Mouse (Mus musculus): ENCODE data around the gene Rev3l.
A peak's percentile ranks its signal among the peaks of the same experiment; 100 is the strongest.

Rev3l gene

DNA sequence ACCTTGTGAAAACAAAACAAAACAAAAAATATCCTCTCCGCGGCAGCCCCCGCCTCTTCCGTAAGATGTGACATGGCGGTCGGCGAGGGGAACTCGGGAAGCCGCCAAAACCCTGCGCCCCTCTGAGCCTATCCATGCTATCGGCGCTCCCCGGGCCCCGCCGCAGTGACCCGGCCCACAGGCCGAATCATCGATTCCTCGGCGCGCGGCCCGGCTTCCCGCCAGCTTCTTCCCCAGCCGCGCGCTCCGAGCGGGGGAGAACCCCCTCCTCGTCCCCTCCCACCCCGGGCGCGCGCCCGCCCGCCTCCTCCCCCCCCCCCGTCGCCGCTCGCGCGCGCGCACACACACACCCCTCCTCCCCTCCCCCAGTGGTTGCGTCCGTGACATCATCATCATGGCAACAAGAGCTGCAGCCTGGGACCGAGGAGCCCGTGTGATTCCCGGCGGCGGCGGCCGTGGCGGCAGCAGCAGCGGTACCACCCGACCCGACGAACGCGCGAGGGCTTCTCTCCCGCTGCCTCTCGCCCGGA is at the start of gene Rev3l:
Rev3l (plus strand) TSS at position 383 of the 530 bp plus-strand sequence.
- DNase-seq = peak; percentile 93

DNA sequence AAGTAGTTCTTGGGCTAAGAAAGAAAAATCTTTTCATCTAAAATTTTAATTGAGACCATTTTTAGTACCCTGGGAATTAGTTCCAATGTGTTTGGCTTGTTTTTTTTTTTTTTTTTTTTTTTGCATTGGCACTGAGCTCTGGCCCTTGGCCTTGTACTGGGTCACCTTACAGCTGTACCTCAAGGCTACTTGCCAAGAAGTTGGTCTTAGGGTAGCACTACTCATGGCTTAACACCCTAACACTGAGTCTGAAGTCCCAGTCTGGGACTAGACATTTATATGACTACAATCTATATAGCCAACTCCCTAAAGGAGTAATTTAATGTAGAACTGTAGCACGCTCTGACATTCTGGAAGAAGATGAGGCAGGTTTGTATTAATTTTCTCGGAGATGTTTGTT is 49.4 kb upstream of the Rev3l start:
- DNase-seq = no peak

DNA sequence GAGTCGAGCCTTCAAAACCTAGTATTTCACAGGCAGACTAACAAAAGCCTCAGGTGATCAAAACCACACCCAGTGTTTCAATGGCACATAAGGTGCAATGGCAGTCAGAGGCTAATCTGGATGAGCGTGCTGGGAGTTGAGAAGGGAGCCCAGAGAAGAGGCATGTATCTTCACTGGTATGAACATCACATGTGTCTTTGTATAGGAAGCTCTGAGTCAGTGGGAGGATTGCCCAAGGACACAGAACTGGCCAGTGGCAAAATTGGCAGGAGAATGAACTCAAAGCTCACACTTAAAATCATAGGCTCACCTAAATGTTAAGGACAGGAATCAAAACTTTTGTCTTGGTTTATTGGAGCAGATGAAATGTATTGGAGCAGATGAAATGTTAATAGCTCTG is 48.4 kb upstream of the Rev3l start:
- DNase-seq = no peak

DNA sequence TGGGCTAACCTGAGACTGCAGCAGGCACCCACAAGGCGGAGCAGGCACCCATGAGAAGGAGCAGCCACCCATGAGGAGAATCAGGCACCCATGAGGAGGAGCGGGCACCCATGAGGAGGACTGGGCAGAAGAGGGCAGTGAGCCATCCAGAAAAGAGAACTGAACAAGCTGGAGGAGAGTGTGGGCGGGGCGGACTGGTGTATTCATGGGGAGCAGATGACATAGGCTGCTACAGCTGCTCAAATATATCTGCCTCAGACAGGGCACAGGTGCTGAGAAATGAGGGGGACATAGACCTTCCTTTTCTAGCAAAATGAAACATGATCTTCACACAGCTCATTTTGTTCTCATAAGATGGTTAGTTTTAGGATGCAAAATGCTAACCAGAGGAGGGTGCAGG is 45.1 kb upstream of the Rev3l start:
- DNase-seq = no peak

DNA sequence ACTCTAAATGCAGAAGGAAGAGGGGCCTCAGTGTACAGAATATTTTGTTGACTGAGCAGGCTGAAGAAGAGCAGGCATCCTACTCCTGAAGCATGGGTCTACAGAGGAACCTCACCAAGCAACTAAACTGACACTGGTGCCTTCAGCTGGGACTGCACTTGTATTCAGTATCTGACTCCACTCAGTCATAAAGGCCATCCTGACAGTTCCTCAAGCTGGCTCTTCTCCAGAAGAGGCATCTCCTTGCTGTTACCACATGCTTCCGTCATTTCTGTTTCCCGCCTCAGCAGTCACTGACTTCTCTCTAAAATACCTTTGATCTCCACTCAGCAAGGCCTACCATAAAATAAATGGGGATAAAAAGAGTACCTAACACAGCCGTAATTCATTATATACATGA is 44.1 kb upstream of the Rev3l start:
- no peak for DNase-seq

DNA sequence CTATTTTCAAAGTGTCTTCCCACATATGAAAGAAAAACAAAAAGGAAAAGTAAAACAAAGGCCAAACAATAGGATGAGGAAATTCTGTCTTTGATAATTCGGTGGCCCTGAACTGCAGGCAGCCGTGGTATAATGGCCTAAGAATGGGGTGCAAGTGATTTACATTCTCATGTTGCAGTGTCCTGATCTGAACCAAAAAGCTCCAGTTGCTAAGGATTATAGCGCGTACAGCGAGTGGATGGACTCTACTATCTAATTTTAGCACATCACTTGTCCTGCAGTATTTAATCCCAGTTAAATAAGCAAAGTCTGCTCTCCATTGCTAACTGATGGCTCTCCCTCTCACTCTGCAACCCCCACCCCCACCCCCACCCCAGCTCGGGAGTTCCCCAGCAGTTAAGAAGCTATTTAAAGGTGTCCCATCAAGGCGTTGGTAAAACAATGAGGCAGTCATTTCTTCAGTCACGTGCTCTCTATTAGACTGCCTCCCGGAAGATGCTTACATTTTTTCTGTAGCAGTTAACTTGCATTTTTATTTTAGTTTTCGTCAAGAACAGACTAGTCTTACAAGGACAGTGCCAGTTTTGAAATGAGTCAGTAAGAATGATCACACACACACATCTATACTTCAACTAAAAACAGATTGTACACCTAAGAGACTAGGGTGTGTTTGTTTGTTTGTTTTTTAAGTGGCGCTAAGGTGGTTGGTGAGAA is 40.4 kb upstream of the Rev3l start:
- no peak for DNase-seq

DNA sequence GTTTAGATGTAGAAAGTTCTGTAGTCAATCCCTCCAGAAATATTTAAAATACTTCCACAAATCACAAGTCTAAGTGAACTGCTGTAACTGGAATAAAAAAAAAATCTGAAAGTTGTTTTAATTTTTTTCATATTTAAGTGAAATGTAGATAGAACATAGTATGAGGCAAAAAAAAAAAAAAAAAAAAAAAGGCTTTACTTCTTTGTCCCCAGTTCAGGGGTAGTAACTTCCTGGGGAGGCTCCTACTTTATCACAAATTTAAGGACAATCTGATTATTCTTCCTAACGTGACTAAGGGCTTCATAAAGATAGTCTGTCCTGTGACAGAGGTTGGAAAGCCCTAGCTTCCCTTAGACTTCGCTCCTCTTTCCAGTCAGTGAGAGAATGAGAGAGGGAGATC is 39.8 kb upstream of the Rev3l start:
- no peak for DNase-seq

DNA sequence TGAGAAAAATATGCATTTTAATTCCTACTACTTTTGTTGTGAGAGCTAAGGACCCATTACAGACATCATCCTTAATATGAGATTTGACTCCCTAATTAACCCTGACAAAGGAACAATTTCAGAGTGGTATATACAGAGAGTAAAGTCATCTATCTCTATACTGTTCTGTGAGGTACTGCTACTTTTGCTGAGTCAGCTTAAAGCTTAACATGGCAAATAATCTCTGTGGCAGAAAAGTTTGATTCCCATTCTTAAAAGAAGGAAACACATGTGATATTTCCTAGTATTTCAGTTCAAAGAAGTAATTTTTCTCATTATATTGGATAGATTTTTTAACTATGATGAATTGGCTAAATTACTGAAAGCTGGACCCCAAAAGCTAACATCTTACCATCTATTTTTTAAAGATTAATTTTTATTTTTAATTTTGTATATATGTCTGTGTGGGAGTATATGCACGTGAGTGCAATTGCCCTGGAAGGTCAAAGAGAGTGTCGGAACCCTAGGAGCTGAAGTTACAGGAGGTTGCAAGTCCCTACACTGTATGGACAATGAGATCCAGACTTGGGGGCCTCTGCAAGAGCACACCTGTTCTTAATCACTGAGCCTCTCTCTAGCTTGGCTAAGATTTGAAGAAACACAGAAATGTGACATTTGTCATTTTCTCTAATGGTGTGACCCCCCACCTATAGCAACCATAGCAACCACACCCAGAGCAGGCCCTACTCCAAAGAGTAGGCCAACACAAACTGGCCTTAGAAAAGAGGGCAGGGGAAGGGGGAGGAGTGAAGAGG is 24.0 kb upstream of the Rev3l start:
- no peak for DNase-seq

DNA sequence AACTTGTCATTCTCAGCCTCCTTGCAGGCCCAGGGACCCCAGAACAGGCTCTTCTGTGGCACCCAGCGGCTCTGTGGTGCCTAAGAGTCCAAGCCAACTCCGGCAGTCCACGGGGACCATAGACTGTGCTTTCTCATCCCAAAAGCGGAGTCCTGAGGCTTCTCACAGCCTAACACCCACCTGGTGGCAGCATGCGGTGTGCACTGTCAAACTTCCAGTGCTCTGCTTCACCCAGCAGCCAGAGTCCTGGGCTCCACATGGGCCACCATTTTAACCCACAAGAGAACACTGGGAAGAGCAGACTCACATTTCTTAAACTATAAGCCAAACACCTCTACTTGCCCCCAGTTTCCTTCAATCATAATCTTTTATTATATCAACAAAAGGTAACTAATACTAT is 15.0 kb upstream of the Rev3l start:
- no peak for DNase-seq

DNA sequence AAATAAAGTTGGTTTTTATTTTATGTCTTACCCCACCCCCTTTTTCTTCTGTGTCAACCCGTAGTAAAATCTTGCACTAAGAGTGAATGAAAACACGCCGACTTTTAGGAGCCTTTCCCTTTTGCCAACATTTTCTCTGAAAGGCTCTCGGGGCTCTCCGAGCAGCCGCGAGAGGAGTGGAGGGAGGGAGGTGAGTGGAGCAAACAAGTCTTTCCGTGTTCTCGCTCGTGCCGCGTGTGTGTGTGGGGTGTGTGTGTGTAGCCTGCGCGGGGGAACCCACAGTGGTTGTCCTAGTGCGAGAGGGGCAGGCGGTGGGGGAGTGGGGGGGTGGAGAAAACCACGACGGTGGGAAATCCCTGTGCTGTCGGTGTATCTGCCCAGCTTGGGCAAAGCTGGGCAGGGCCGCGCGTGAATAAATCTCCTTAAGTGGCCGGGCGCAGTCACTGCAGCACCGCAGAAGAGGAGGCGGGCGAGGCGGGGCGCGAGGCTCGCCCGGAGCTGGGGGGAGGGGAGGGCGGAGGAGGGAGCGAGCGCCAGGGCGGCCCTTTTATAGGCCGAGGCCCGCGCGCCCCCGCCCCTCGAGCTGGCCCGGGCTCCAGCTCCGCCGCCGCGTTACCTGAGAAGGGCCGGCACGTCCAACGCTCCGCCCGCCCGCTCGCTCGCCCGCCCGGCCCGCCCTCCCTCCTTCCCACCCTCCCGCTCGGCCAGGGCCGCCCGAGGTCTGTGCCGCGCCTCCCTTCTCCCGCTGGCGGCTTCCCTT is 762 bp upstream of the Rev3l start:
- DNase-seq = no peak

DNA sequence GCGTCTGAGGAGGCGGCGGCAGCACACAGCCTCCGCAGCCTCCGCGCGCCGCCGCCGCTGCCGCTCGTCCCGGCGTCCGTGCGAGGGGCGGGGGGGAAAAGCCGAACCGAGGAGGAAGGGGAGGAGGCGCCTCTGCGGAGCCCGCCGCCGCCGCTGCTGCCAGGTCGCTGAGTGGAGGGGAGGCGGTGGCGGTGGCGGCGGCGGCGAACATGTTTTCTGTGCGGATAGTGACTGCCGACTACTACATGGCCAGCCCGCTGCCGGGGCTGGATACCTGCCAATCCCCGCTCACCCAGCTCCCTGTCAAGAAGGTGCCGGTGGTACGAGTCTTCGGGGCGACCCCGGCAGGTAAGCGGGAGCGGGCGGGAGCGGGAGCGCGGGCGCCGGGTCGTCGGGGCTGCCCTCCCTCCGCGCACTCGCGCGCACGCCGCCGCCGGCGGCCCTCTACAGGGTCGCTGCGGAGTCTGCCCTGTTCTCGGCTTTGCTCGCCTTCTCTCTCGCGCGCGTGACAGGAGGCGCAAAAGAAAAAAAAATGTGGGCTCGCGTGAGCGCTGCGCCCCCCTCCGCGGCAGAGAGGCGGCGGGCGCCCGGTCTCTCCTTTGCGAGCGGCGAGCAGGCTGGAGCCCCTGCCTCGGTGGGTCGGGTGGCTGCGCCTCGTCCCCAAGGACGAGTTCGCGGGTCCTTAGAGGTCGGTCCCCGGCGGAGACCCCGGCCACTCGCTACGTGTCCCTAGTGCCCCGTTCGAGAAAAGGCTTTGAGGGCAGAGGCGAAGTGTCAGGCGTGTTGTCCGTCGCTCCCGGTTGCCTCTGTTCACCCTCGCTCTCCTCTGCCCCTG is 565 bp downstream of the Rev3l start:
- peak; percentile 84 for DNase-seq

DNA sequence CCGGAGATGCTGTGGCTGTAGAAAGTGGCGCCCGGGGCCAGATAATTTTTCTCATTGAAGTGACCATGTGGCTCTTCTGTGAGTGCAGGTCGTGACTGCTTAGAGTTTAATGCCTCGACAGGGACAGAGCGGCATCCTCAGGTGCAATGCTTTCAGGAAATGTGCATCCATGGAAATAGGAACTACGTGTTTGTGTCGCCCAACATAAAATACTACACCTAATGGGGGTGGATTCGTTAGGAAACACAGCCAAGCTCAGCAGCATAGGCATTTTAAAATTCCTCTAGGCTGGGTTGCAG is 1.1 kb downstream of the Rev3l start:
- DNase-seq = no peak

DNA sequence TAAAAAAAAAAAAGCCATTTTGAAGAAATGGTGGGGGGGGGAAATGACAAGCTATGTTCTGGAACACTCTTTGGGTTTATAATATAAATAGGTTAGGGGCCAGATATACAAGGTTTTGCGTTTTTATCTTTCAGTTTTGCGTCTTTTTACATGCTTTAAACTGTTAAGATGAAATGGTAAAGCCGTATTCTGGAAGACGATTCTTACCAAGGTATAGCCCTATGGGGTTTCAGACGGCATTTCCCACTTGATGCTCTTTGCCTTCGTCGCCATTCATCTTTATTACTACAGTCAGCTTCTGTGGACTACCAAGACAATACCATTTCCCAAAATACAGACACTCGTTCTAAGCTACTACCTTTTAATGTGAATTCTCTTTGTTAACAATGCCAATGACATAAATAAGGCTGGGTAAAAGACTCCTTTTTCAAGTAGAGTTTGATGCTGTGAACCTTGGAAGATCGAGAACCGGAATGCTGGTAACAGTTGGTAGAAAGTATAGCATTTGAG is 1.6 kb downstream of the Rev3l start:
- DNase-seq = no peak

DNA sequence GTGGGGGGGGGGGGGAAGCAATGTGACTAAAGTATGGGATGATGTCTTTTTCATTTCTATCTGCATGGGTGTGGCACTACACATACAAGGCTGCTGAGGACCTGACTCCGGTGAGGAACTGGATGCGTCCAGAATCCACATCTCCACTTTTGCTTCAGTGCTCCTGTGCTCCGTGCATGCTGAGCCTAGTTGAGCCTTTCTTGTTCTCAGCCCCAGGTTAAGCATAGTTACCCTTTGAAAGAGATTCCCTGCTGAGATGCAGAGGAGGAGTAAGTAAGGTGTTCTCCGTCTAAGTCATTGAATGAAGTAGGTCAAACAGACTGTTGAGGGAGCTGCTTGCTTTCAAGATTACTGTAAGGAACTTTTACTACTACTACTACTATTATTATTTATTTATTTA is 4.3 kb downstream of the Rev3l start:
- no peak for DNase-seq

DNA sequence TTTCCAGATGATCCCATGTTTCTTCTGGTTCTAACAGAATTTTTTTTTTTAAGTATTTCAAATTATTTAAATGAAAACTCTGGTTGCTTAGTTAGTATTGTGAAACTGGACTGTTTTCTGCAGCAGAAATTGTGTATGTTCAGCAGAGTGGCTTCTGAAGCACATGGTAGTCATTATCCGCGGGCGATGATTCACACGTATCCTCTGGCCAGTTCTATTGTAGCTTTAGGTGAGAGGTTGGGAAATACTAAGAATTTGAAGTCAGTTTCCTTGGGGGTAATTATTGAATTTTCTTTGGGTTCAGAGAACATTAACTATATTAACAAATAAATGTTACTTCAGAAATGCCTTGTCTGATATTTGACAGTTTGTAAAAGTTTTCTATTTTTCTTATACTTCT is 10.1 kb downstream of the Rev3l start:
- DNase-seq = no peak

DNA sequence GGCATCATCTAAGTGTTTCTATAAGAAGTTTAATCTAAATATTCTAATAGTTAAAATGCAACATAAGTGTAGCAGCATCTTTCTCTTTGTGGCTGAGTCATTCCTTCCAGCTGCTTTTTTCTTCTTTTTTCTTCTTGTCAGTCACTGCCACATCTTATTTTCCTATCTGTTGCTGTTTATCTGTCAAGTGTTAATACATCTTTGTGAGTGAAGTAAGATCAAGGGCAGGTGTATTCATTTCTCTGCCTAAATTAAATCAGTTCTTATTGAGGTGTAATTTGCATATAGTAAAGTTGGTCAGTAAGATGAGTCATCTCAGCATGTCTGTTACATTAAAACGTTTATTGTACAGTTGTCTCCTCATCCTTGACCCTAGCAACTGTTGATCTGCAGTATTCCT is 32.8 kb downstream of the Rev3l start:
- DNase-seq = no peak

DNA sequence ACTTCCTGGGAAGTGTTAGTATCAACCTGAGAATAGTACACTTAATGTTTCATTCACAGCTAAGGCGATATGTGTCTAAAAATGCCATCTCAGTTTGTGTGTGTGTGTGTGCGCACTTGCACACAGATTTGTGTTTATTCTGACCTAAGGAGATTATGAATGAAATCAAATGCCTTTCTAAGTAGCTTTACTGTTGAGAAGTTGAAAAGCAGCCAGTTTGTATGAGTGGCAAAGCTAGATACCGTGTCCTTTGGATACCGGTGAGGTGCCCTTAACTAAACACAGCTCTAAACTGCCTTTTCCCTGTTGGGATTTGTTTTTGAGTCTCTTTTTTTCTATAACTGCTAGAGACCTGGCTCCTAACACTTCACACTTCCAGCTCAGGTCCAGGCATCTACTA is 34.8 kb downstream of the Rev3l start:
- no peak for DNase-seq

DNA sequence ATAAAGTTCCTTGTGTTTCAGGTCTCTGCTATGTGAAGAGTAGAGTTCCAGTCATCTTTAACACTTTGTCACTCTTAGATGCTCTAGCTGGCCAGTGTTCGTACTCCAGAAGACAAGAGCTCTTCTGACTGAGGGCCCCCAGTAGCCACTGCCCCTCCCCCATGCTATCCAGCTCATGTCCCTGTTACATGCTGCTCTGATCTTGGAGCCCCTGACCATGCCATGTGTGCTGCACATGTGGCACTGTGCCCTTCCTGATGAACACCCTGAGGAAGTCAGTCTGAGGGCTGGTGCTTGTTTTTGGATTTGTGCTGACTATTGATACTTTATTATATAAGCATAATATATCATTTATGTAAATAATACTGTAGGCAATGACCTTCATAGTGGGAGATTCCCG is 40.3 kb downstream of the Rev3l start:
- no peak for DNase-seq

DNA sequence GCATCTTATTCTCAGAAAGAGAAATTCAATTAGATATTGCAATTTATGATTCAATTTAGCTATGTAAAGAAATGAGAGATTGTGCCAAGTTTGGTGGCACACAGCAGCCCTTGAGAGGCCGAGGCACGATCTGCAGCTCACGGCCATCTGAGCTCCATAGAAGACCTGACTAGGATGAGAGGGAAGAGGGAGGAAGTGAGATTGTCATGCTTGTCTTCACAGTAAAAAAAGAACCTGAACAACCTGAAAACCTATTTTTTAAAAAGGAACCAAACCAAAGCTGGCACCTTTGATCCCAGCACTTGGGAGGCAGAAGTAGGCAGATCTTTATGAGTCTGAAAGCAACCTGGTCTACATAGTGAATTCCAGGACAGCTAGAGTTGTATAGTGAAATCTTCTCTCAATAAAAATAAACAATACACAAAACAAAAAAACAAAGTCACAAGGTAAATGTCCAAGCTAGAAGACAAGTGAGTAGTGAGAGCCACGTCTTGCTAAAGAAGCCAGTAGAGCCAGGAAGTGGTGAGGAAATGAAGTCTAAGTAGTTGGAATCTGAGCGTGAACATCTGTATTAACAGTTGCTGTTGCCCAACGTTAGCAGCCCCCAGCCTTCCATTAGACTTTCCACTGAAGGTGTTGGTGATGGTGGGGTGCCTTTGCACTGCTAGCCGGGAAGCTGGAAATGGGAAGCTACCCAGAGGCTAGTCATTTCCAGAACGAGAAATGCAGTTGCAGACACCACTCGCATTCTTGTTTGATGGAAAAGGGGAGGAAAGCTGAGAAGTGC is 42.2 kb downstream of the Rev3l start:
- no peak for DNase-seq

DNA sequence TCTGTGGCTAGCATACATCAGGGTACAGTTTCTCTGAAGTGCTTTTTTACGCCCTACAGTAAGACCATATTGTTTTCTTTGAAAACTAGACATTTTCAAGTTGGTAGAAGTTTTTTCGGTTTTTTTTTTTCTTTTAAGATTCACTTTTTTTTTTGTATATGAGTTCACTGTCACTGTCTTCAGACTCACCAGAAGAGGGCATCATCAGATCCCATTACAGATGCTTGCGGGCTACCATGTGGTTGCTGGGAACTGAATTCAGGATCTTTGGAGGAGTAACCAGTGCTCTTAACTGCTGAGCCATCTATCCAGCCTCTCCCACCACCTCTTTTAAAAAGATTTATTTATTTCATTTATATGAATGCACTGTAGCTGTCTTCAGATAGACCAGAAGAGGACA is 45.0 kb downstream of the Rev3l start:
- DNase-seq = no peak

DNA sequence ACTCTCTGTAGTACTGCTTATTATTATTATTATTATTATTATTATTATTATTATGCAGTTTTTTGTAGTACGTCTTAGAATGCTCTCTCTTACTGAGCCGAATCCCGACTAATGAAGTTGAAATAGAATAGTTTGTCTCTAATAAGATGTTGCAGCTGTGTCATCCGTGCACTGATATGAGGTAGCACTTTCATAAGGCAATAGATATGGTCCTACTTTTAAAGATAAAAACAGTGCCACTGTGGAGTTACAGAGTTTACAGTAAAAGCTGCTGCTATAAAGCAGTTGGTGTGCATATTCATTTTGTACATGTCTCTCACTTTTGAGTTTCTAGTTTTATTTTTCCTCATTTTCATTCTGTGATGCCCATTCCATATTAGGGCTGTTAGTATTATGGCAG is 46.4 kb downstream of the Rev3l start:
- DNase-seq = no peak

DNA sequence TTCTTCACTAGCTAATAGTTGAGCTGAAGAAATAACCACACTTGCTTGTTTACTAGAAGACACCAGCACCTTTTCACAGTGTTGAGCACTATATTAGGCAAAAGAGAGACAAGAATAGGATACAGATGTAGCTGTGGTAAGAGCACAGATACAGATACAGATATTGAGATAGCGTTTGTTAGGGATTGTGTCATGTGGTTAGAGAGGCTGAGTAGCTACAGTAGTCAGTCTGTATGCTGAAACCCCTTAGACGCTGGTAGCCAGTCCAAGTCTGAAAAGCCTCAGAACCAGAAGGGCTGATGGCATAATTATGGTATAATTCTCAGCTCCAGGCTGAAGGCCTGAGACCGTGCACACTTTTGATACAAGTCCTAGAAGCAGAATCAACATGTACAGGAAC is 53.3 kb downstream of the Rev3l start:
- no peak for DNase-seq

Measured in kidney, adult 18-20 months (tissue).